Mouse (Mus musculus): ENCODE data around the gene Auts2. TPM values are rescaled to one million over a fixed set of nuclear protein-coding genes. Genes with fewer than 3 reads are reported as not detected.

Gene Auts2
- polyA plus RNA-seq, 1 experiment from 2014 or later: 71.4 TPM

DNA sequence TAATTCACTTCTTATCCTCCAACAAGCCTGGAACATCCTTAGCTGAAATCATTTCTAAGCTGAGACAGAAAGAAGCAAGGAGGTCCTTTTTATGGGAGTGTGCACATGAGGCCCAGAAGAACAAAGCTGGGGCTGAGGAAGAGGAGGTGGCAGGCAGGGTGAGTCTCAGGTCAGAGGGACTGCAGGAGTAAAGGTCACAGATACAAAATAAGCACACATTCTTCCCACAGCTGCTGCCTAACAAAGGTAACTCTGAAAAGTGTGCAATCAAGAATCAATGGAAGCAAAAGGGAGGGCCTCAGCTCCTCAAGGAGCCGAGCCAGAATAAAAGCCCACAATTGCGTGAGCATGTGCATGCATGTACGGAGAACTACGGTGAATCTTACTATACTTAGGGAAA lies 51.6 kb downstream of the Auts2 start:
- Histone ChIP-seq H3K4me1 (replicated peaks; ENCODE audit: control insufficient read depth, insufficient read depth, low read length) (peaks cover 16% of the 10 kb centered on the region; the same call in 1 of the 2 replicates), H3K27ac (ENCODE audit: low read depth, low read length) (no peak overlapping the region)
- 17% methylated on average over 4 of the region's 4 CpGs for WGBS

DNA sequence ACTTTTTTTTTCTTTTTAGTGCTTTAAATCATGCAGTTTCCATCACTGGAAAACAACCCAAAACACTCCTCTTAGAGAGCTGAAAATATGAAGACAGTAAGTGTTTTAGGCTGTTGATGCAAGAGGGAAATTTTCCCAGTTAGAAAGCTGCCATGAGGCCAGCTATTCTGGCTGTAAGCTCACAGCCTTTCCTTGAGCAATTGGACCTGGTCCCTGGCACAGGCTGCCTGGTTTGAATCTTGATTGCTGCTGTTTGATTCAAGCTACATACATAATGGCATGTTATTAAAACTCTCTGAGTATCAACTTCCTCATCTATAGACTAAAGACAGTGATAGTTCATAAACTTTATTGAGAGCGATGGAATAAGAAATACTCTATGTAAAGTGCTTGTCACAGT lies 52.8 kb downstream of the Auts2 start:
- ATAC-seq (replicated peaks; ENCODE audit: low FRiP score): no peak
- no peak overlapping the region for H3K27ac ChIP-seq (ENCODE audit: low read depth, low read length)
- H3K4me1 ChIP-seq (replicated peaks; ENCODE audit: control insufficient read depth, insufficient read depth, low read length): peaks cover 16% of the 10 kb centered on the region; the same call in 1 of the 2 replicates
- H3K9me3 ChIP-seq (ENCODE audit: control insufficient read depth, low read length): no peaks in the 10 kb centered on the region
- H3K4me3 ChIP-seq (ENCODE audit: low read depth, low read length): no peak overlapping the region
- no peaks in the 10 kb centered on the region for H3K27me3 ChIP-seq (ENCODE audit: control insufficient read depth, insufficient read depth, low read length)
- H3K4me2 ChIP-seq (ENCODE audit: low read depth, low read length, severe bottlenecking): no peak overlapping the region
- no peak for DNase-seq (ENCODE audit: low spot score)
- 100% methylated on average over 1 of the region's 1 CpGs for WGBS
- H3K9ac ChIP-seq (ENCODE audit: low read length): no peak overlapping the region
- no peaks in the 10 kb centered on the region for H3K36me3 ChIP-seq (ENCODE audit: control insufficient read depth, insufficient read depth, low read length)

More for the DNA sequence above, 51.6 kb downstream of the Auts2 start:
- DNase-seq (ENCODE audit: low spot score) (no peak), ATAC-seq (replicated peaks; ENCODE audit: low FRiP score) (no peak)
- Histone ChIP-seq H3K36me3 (ENCODE audit: control insufficient read depth, insufficient read depth, low read length) (no peaks in the 10 kb centered on the region), H3K4me2 (ENCODE audit: low read depth, low read length, severe bottlenecking) (no peak overlapping the region), H3K4me3 (ENCODE audit: low read depth, low read length) (no peak overlapping the region), H3K9ac (ENCODE audit: low read length) (no peak overlapping the region), H3K9me3 (ENCODE audit: control insufficient read depth, low read length) (no peaks in the 10 kb centered on the region), H3K27me3 (ENCODE audit: control insufficient read depth, insufficient read depth, low read length) (no peaks in the 10 kb centered on the region)

GRCm38 (mm10) chr5:132489736-132490313 lies 53.3 kb downstream of the Auts2 start:
- no peaks in the 10 kb centered on the region for H3K36me3 ChIP-seq (ENCODE audit: control insufficient read depth, insufficient read depth, low read length)
- no peaks in the 10 kb centered on the region for H3K9me3 ChIP-seq (ENCODE audit: control insufficient read depth, low read length)
- DNase-seq (ENCODE audit: low spot score): no peak
- 61% methylated on average over 7 of the region's 7 CpGs for WGBS
- H3K4me2 ChIP-seq (ENCODE audit: low read depth, low read length, severe bottlenecking): no peak overlapping the region
- no peak for ATAC-seq (replicated peaks; ENCODE audit: low FRiP score)
- peaks cover 16% of the 10 kb centered on the region; the same call in 1 of the 2 replicates for H3K4me1 ChIP-seq (replicated peaks; ENCODE audit: control insufficient read depth, insufficient read depth, low read length)
- H3K27ac ChIP-seq (ENCODE audit: low read depth, low read length): no peak overlapping the region
- H3K27me3 ChIP-seq (ENCODE audit: control insufficient read depth, insufficient read depth, low read length): no peaks in the 10 kb centered on the region
- H3K4me3 ChIP-seq (ENCODE audit: low read depth, low read length): no peak overlapping the region
- no peak overlapping the region for H3K9ac ChIP-seq (ENCODE audit: low read length)

DNA sequence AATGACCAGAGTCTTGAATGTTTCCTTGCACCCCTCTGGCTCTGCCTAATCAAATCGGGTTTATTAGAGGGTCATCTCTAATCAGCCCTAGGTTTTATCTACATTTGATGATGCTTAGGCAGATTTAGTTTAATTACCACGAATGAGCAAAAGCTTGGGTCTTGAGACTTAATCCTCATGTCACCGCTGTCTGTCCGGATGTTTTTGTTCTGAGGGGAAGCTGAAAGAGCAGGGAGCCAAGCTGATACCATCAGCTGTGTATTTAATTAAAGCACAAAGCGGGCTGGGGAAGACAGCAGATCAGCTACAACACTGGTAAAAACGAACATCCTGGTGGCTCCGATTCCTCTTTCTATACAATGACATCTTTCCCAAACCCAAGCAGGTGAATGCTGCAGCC lies 56.3 kb downstream of the Auts2 start:
- ATAC-seq (replicated peaks; ENCODE audit: low FRiP score): no peak
- no peaks in the 10 kb centered on the region for H3K36me3 ChIP-seq (ENCODE audit: control insufficient read depth, insufficient read depth, low read length)
- no peaks in the 10 kb centered on the region for H3K27me3 ChIP-seq (ENCODE audit: control insufficient read depth, insufficient read depth, low read length)
- WGBS: 10% methylated on average over 7 of the region's 7 CpGs
- no peak for DNase-seq (ENCODE audit: low spot score)
- no peaks in the 10 kb centered on the region for H3K9me3 ChIP-seq (ENCODE audit: control insufficient read depth, low read length)
- H3K4me1 ChIP-seq (replicated peaks; ENCODE audit: control insufficient read depth, insufficient read depth, low read length): peaks cover 12% of the 10 kb centered on the region; the same call in 1 of the 2 replicates
- H3K4me2 ChIP-seq (ENCODE audit: low read depth, low read length, severe bottlenecking): no peak overlapping the region
- no peak overlapping the region for H3K4me3 ChIP-seq (ENCODE audit: low read depth, low read length)
- no peak overlapping the region for H3K9ac ChIP-seq (ENCODE audit: low read length)
- no peak overlapping the region for H3K27ac ChIP-seq (ENCODE audit: low read depth, low read length)

GRCm38 (mm10) chr5:132485994-132486393 lies 57.1 kb downstream of the Auts2 start:
- Histone ChIP-seq H3K27ac (ENCODE audit: low read depth, low read length) (no peak overlapping the region), H3K9ac (ENCODE audit: low read length) (no peak overlapping the region), H3K4me3 (ENCODE audit: low read depth, low read length) (no peak overlapping the region), H3K27me3 (ENCODE audit: control insufficient read depth, insufficient read depth, low read length) (no peaks in the 10 kb centered on the region), H3K4me1 (replicated peaks; ENCODE audit: control insufficient read depth, insufficient read depth, low read length) (peaks cover 8% of the 10 kb centered on the region), H3K36me3 (ENCODE audit: control insufficient read depth, insufficient read depth, low read length) (no peaks in the 10 kb centered on the region), H3K9me3 (ENCODE audit: control insufficient read depth, low read length) (no peaks in the 10 kb centered on the region), H3K4me2 (ENCODE audit: low read depth, low read length, severe bottlenecking) (no peak overlapping the region)
- 92% methylated on average over 6 of the region's 6 CpGs for WGBS
- no peak for DNase-seq (ENCODE audit: low spot score)
- no peak for ATAC-seq (replicated peaks; ENCODE audit: low FRiP score)

- H3K4me1 ChIP-seq (replicated peaks; ENCODE audit: control insufficient read depth, insufficient read depth, low read length): peaks cover 12% of the 10 kb centered on the region
- no peaks in the 10 kb centered on the region for H3K27me3 ChIP-seq (ENCODE audit: control insufficient read depth, insufficient read depth, low read length)
- H3K36me3 ChIP-seq (ENCODE audit: control insufficient read depth, insufficient read depth, low read length): no peaks in the 10 kb centered on the region
- WGBS: 85% methylated on average over 3 of the region's 3 CpGs
- no peak for ATAC-seq (replicated peaks; ENCODE audit: low FRiP score)
- H3K9me3 ChIP-seq (ENCODE audit: control insufficient read depth, low read length): no peaks in the 10 kb centered on the region
- DNase-seq (ENCODE audit: low spot score): no peak
- H3K4me3 ChIP-seq (ENCODE audit: low read depth, low read length): no peak overlapping the region
- H3K27ac ChIP-seq (ENCODE audit: low read depth, low read length): no peak overlapping the region
- no peak overlapping the region for H3K4me2 ChIP-seq (ENCODE audit: low read depth, low read length, severe bottlenecking)
- no peak overlapping the region for H3K9ac ChIP-seq (ENCODE audit: low read length)
Measured at GRCm38 (mm10) chr5:132485448-132485847, 57.7 kb downstream of the Auts2 start.

- 70% methylated on average over 3 of the region's 3 CpGs for WGBS
- Histone ChIP-seq H3K9ac (ENCODE audit: low read length) (no peak overlapping the region), H3K36me3 (ENCODE audit: control insufficient read depth, insufficient read depth, low read length) (no peaks in the 10 kb centered on the region), H3K27ac (ENCODE audit: low read depth, low read length) (no peak overlapping the region), H3K4me1 (replicated peaks; ENCODE audit: control insufficient read depth, insufficient read depth, low read length) (peaks cover 8% of the 10 kb centered on the region), H3K9me3 (ENCODE audit: control insufficient read depth, low read length) (no peaks in the 10 kb centered on the region), H3K4me2 (ENCODE audit: low read depth, low read length, severe bottlenecking) (no peak overlapping the region), H3K4me3 (ENCODE audit: low read depth, low read length) (no peak overlapping the region), H3K27me3 (ENCODE audit: control insufficient read depth, insufficient read depth, low read length) (no peaks in the 10 kb centered on the region)
- no peak for ATAC-seq (replicated peaks; ENCODE audit: low FRiP score)
- DNase-seq (ENCODE audit: low spot score): no peak
Measured at GRCm38 (mm10) chr5:132481476-132481875, 61.7 kb downstream of the Auts2 start.

GRCm38 (mm10) chr5:132480461-132480860 lies 62.7 kb downstream of the Auts2 start:
- Histone ChIP-seq H3K4me1 (replicated peaks; ENCODE audit: control insufficient read depth, insufficient read depth, low read length) (peaks cover 8% of the 10 kb centered on the region), H3K4me3 (ENCODE audit: low read depth, low read length) (no peak overlapping the region), H3K36me3 (ENCODE audit: control insufficient read depth, insufficient read depth, low read length) (no peaks in the 10 kb centered on the region), H3K27ac (ENCODE audit: low read depth, low read length) (no peak overlapping the region), H3K9me3 (ENCODE audit: control insufficient read depth, low read length) (no peaks in the 10 kb centered on the region), H3K27me3 (ENCODE audit: control insufficient read depth, insufficient read depth, low read length) (no peaks in the 10 kb centered on the region), H3K4me2 (ENCODE audit: low read depth, low read length, severe bottlenecking) (no peak overlapping the region), H3K9ac (ENCODE audit: low read length) (no peak overlapping the region)
- 71% methylated on average over 6 of the region's 6 CpGs for WGBS
- no peak for ATAC-seq (replicated peaks; ENCODE audit: low FRiP score)
- no peak for DNase-seq (ENCODE audit: low spot score)

GRCm38 (mm10) chr5:132479227-132479857 lies 63.8 kb downstream of the Auts2 start:
- WGBS: 45% methylated on average over 11 of the region's 11 CpGs
- Histone ChIP-seq H3K4me1 (replicated peaks; ENCODE audit: control insufficient read depth, insufficient read depth, low read length) (peaks cover 8% of the 10 kb centered on the region), H3K36me3 (ENCODE audit: control insufficient read depth, insufficient read depth, low read length) (no peaks in the 10 kb centered on the region), H3K27ac (ENCODE audit: low read depth, low read length) (no peak overlapping the region), H3K4me2 (ENCODE audit: low read depth, low read length, severe bottlenecking) (no peak overlapping the region), H3K9me3 (ENCODE audit: control insufficient read depth, low read length) (no peaks in the 10 kb centered on the region), H3K9ac (ENCODE audit: low read length) (no peak overlapping the region), H3K27me3 (ENCODE audit: control insufficient read depth, insufficient read depth, low read length) (no peaks in the 10 kb centered on the region), H3K4me3 (ENCODE audit: low read depth, low read length) (no peak overlapping the region)
- no peak for ATAC-seq (replicated peaks; ENCODE audit: low FRiP score)
- DNase-seq (ENCODE audit: low spot score): no peak

Measured in forebrain, embryonic 11.5 days (tissue).